Mouse (Mus musculus): ENCODE results near the gene Ppp1r12c. TPM values are rescaled to one million over a fixed set of nuclear protein-coding genes. Genes with fewer than 3 reads are reported as not detected.

Ppp1r12c gene
- polyA plus RNA-seq, 1 experiment from 2014 or later, result 53.9 TPM

- Histone ChIP-seq H3K4me1 (replicated peaks) (peaks cover 43% of the 10 kb centered on the region), H3K4me2 (peak overlapping the region; percentile 83), H3K9ac (0 out of 2 replicates have a peak overlapping the region, but pooled peaks have one; percentile 41), H3K4me3 (peak overlapping the region; percentile 90), H3K27ac (ENCODE audit: poor library complexity, severe bottlenecking) (peak overlapping the region; percentile 89), H3K27me3 (replicated peaks) (no peaks in the 10 kb centered on the region), H3K9me3 (replicated peaks) (no peaks in the 10 kb centered on the region), H3K36me3 (peaks cover 11% of the 10 kb centered on the region; the same call in 1 of the 2 replicates)
- no peak for ATAC-seq (ENCODE audit: insufficient number of reproducible peaks, low FRiP score)
- 7% methylated on average over 14 of the region's 14 CpGs for WGBS
Observed at GRCm38 (mm10) chr7:4502421-4503090, 1.1 kb upstream of the Ppp1r12c start.

DNA sequence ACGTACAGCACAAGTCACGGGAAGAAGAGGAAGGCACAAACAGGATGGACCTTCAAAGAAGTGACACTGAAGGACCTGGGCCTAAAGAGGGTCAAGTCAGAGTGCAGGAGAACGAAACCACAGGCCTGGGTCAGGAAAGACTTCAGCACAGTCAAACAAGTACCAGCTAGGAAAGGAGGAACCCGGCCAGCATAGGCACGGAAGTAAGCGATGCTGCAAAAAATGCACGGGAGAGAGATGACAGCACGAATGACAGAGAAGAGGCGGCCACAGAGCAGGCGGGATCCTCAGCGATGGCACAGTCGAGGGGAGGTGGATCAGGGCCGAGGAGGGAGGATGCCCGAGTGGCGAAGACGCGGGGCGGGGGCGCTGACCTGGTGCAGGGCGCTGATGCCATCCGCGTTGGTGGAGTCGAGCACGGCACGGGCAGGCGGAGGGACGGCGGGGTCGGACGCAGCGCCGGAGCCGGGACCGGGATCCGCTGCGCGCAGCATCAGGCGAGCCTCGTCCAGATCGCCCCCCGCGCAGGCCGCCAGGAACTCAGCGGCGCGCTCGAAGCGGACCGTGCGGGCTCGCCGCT lies 498 bp downstream of the Ppp1r12c start:
- Histone ChIP-seq H3K4me1 (replicated peaks) (peaks cover 51% of the 10 kb centered on the region), H3K4me2 (peak overlapping the region; percentile 83), H3K9ac (peak overlapping the region; percentile 97), H3K4me3 (peak overlapping the region; percentile 90), H3K27ac (ENCODE audit: poor library complexity, severe bottlenecking) (peak overlapping the region; percentile 89), H3K36me3 (peaks cover 22% of the 10 kb centered on the region), H3K9me3 (replicated peaks) (no peaks in the 10 kb centered on the region), H3K27me3 (replicated peaks) (no peaks in the 10 kb centered on the region)
- peak; percentile 24 for ATAC-seq (ENCODE audit: insufficient number of reproducible peaks, low FRiP score)
- under 1% methylated on average over 35 of the region's 52 CpGs for WGBS

DNA sequence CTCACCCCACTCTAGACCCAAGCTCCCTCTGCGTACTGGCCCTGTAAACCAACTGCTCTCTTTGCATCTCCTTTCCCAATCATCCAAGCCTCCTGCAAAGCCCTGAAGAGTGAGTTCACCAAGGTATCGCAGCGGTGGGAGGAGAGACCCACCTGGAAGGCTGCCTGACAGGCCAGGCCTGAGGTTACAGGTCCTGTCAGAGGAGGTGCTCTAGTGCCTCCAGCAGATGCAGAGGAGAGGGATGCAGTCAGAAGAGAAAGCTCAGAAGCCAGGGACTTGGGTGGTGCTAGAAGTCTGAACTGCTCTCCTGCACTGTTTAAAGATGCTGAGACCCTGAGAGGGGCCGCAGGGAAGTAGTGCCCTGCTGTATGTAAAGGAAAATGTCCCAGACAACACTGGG lies 2.4 kb downstream of the Ppp1r12c start:
- H3K9me3 ChIP-seq (replicated peaks), result no peaks in the 10 kb centered on the region
- peaks cover 42% of the 10 kb centered on the region for H3K4me1 ChIP-seq (replicated peaks)
- ATAC-seq (ENCODE audit: insufficient number of reproducible peaks, low FRiP score), result no peak
- H3K27me3 ChIP-seq (replicated peaks), result no peaks in the 10 kb centered on the region
- H3K4me2 ChIP-seq, result peak overlapping the region; percentile 83
- H3K4me3 ChIP-seq, result 0 out of 2 replicates have a peak overlapping the region, but pooled peaks have one; percentile 4
- peaks cover 34% of the 10 kb centered on the region for H3K36me3 ChIP-seq
- WGBS, result 65% methylated on average over 4 of the region's 4 CpGs
- H3K9ac ChIP-seq, result peak overlapping the region; percentile 66; the same call in 1 of the 2 replicates
- H3K27ac ChIP-seq (ENCODE audit: poor library complexity, severe bottlenecking), result peak overlapping the region; percentile 56

GRCm38 (mm10) chr7:4498251-4498650 lies 3.2 kb downstream of the Ppp1r12c start:
- ATAC-seq (ENCODE audit: insufficient number of reproducible peaks, low FRiP score), result 0 out of 2 replicates have a peak, but pooled peaks have one; percentile 7
- Histone ChIP-seq H3K36me3 (peaks cover 40% of the 10 kb centered on the region), H3K27me3 (replicated peaks) (no peaks in the 10 kb centered on the region), H3K4me3 (0 out of 2 replicates have a peak overlapping the region, but pooled peaks have one; percentile 4), H3K27ac (ENCODE audit: poor library complexity, severe bottlenecking) (peak overlapping the region; percentile 56), H3K4me2 (peak overlapping the region; percentile 83), H3K9me3 (replicated peaks) (no peaks in the 10 kb centered on the region), H3K9ac (peak overlapping the region; percentile 66; the same call in 1 of the 2 replicates), H3K4me1 (replicated peaks) (peaks cover 43% of the 10 kb centered on the region)
- 27% methylated on average over 9 of the region's 9 CpGs for WGBS

- peaks cover 47% of the 10 kb centered on the region for H3K36me3 ChIP-seq
- H3K9ac ChIP-seq, result no peak overlapping the region
- H3K4me3 ChIP-seq, result no peak overlapping the region
- H3K4me2 ChIP-seq, result no peak overlapping the region
- H3K27me3 ChIP-seq (replicated peaks), result no peaks in the 10 kb centered on the region
- no peaks in the 10 kb centered on the region for H3K9me3 ChIP-seq (replicated peaks)
- H3K4me1 ChIP-seq (replicated peaks), result peaks cover 50% of the 10 kb centered on the region
- WGBS, result 84% methylated on average over 9 of the region's 9 CpGs
- no peak overlapping the region for H3K27ac ChIP-seq (ENCODE audit: poor library complexity, severe bottlenecking)
- no peak for ATAC-seq (ENCODE audit: insufficient number of reproducible peaks, low FRiP score)
Observed at GRCm38 (mm10) chr7:4497271-4497903, 4.1 kb downstream of the Ppp1r12c start.

GRCm38 (mm10) chr7:4496468-4496867 lies 5.0 kb downstream of the Ppp1r12c start:
- ATAC-seq (ENCODE audit: insufficient number of reproducible peaks, low FRiP score), result no peak
- 91% methylated on average over 3 of the region's 3 CpGs for WGBS
- peaks cover 51% of the 10 kb centered on the region for H3K36me3 ChIP-seq
- H3K4me3 ChIP-seq, result no peak overlapping the region
- no peaks in the 10 kb centered on the region for H3K9me3 ChIP-seq (replicated peaks)
- H3K27ac ChIP-seq (ENCODE audit: poor library complexity, severe bottlenecking), result no peak overlapping the region
- H3K4me2 ChIP-seq, result no peak overlapping the region
- H3K27me3 ChIP-seq (replicated peaks), result no peaks in the 10 kb centered on the region
- H3K4me1 ChIP-seq (replicated peaks), result peaks cover 57% of the 10 kb centered on the region
- no peak overlapping the region for H3K9ac ChIP-seq

DNA sequence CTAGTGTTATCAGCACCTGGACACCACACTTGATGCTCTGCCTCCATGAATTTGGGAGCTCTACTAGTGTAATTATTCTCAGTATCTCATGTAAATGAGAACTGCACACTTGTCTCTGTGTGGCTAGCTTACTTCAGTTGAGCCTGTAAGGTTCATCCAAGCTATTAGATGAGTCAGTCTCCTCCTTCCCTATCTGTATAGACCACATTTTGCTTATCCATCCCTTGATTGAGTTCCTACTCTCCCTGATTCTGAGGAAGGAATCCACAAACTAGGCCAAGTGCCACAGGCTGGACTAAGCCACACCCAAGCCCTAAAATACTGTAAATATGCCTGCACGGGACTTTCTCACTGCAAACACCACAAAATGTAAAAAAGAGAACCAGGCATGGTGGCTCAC lies 7.5 kb downstream of the Ppp1r12c start:
- ATAC-seq (ENCODE audit: insufficient number of reproducible peaks, low FRiP score), result no peak
- 61% methylated on average over 1 of the region's 1 CpGs for WGBS
- no peak overlapping the region for H3K27ac ChIP-seq (ENCODE audit: poor library complexity, severe bottlenecking)
- H3K9ac ChIP-seq, result no peak overlapping the region
- peaks cover 55% of the 10 kb centered on the region for H3K4me1 ChIP-seq (replicated peaks)
- H3K4me2 ChIP-seq, result no peak overlapping the region
- H3K36me3 ChIP-seq, result peaks cover 68% of the 10 kb centered on the region
- H3K9me3 ChIP-seq (replicated peaks), result no peaks in the 10 kb centered on the region
- H3K27me3 ChIP-seq (replicated peaks), result no peaks in the 10 kb centered on the region
- no peak overlapping the region for H3K4me3 ChIP-seq

DNA sequence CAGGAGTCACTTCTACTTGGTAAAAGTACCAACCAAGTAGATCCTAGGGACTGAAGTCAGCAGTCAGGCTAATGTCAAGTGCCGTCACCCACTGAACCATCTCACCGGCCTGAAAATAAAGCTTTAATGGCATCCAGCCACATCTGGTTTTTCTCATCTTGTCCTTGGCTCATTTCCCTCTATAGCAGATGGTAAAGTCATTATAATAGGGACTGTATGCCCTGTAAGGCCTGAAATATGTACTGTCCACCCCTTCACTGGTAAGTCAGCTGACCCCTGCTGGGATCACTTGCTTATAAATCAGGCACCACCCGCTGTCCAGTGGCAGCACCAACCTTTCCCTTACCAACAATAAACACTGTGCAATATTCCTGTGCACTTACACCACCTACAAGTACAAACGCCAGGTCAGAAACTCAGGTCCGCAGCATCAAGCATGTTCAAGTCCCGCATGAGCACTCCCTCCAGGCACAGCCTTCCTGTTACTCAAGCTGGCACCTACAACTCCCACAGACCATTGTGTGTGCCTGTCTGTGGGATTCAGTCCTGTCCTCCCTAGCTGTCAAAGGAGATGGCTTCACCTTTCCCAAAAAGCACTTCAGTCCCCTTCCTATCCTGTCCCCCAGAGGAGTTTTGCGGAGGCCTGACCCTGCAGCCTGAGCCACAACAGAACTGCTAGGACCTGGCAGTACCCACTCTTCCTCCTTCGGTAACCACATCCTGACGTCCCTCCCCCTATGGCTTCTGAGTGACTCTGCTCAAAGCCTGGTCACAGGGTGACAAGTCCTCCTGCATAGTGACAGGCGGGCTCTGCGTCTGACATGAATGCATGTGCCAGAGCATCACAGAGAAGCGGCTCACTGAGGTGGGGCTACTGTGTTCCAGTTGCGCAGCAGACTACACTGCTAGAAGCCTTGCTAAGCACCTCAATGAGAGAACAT lies 8.9 kb downstream of the Ppp1r12c start:
- no peak for ATAC-seq (ENCODE audit: insufficient number of reproducible peaks, low FRiP score)
- Histone ChIP-seq H3K27me3 (replicated peaks) (no peaks in the 10 kb centered on the region), H3K9ac (peak overlapping the region; percentile 20; the same call in 1 of the 2 replicates), H3K27ac (ENCODE audit: poor library complexity, severe bottlenecking) (peak overlapping the region; percentile 45), H3K4me3 (no peak overlapping the region), H3K4me2 (no peak overlapping the region), H3K4me1 (replicated peaks) (peaks cover 40% of the 10 kb centered on the region), H3K36me3 (peaks cover 82% of the 10 kb centered on the region), H3K9me3 (replicated peaks) (no peaks in the 10 kb centered on the region)
- WGBS, result 77% methylated on average over 13 of the region's 13 CpGs

- WGBS, result 53% methylated on average over 6 of the region's 6 CpGs
- Histone ChIP-seq H3K9ac (no peak overlapping the region), H3K27me3 (replicated peaks) (no peaks in the 10 kb centered on the region), H3K27ac (ENCODE audit: poor library complexity, severe bottlenecking) (peak overlapping the region; percentile 83), H3K9me3 (replicated peaks) (no peaks in the 10 kb centered on the region), H3K4me2 (no peak overlapping the region), H3K4me3 (no peak overlapping the region), H3K36me3 (peaks cover 79% of the 10 kb centered on the region), H3K4me1 (replicated peaks) (peaks cover 32% of the 10 kb centered on the region)
- peak; percentile 75; the same call in 1 of the 2 replicates for ATAC-seq (ENCODE audit: insufficient number of reproducible peaks, low FRiP score)
Observed at GRCm38 (mm10) chr7:4491308-4491707, 10.2 kb downstream of the Ppp1r12c start.

DNA sequence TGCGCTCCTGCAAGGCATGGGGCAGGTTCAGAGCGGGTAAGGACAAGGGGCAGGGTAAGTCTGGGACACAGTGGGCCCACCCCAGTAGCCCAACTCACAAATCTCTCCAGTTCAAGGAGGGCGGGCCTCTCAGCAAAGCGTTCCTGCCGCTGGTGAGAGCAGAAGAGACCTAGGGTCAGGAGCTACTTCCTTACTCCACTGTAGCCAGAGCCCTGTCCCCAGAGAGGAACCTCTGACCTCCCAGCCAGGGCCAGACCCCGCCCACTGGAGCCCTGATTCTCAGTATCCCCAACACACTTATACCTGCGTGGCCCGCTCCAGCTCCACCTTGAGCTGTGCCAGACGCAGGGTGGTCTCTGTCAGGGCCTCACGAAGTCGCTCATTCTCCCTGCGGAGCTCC lies 19.2 kb downstream of the Ppp1r12c start:
- peaks cover 20% of the 10 kb centered on the region for H3K4me1 ChIP-seq (replicated peaks)
- H3K36me3 ChIP-seq, result peaks cover 68% of the 10 kb centered on the region
- no peak overlapping the region for H3K4me3 ChIP-seq
- ATAC-seq (ENCODE audit: insufficient number of reproducible peaks, low FRiP score), result no peak
- no peak overlapping the region for H3K4me2 ChIP-seq
- H3K9ac ChIP-seq, result no peak overlapping the region
- WGBS, result 85% methylated on average over 12 of the region's 12 CpGs
- no peak overlapping the region for H3K27ac ChIP-seq (ENCODE audit: poor library complexity, severe bottlenecking)
- H3K27me3 ChIP-seq (replicated peaks), result no peaks in the 10 kb centered on the region
- H3K9me3 ChIP-seq (replicated peaks), result no peaks in the 10 kb centered on the region

Data from heart, embryonic 12.5 days (tissue).